Mouse (Mus musculus): ENCODE measurements around the gene Drc3.

DNA sequence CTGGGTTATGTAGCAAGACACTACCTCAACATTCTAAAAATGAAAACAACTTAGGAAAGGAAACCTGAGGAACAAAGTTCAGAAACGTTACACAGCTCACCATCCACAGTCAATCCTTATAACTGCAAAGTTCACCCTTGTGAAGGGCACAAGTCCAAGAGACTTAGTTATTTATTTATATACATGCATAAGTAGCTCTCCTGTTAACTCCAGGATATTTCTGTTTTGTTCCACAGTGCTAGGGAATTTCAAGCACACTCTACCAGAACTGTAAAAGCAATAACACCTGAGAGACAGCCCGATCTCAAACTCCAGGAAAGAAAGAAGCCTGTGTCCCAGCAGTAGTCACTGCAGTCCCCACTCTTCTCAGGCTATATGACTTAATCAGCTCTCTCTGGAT, 31.7 kb upstream of the Drc3 start:
- no peak for TF ChIP-seq POLR2A (IDR thresholded peaks at IDR 0.05; ENCODE audit: control insufficient read depth, low read depth, low read length)
- TF ChIP-seq CTCF (IDR thresholded peaks at IDR 0.05; ENCODE audit: control insufficient read depth, insufficient read depth, insufficient replicate concordance, low read depth, low read length): no peak

All from testis, adult 2 months (tissue).